Comparison of ENCODE assay signal across 18 mouse cellular contexts in the genomic region with DNA sequence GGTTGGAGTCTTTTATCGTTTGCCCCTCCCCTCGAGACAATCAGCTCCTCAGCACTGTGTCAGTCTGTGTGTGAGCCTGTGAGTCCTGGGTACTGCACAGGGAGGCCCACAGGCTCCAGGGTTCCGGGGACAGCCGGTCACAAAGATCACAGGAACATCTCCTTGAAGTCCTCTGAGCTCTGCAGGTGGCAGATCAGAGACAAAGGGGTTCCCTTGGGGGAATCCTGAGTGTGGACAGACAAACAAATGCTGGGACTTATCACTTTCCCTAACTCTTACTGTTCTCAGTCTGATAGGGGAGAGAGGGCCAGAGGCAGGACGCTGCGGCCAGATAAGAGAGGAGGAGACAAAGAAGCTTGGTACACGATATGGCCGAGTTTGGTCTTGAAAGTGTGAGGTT.
DNase-seq lines count a peak whose midpoint lies in the region; ATAC-seq lines count a peak whose summit lies in the region.
"Had no signal": no experiment of that assay in that cellular context is flagged by ENCODE, and none has a peak within 500 bp of the region (broad histone marks: within the 10 kb centered on the region; RNA-seq: fewer than 3 reads in every experiment).

No protein-coding gene starts in this region.

- peak overlapping the region; percentile 24 for H3K4me2 ChIP-seq in heart, embryonic 11.5 days
- peak overlapping the region; percentile 60 for H3K4me2 ChIP-seq in liver, embryonic 15.5 days
- H3K4me2 ChIP-seq: kidney, embryonic 15.5 days; limb, embryonic 15.5 days had no signal

- peaks cover 18% of the 10 kb centered on the region for H3K4me1 ChIP-seq in heart, embryonic 11.5 days (ENCODE audit: control insufficient read depth, insufficient read depth, low read length)
- peaks cover 48% of the 10 kb centered on the region for H3K4me1 ChIP-seq in liver, embryonic 15.5 days (replicated peaks)
- H3K4me1 ChIP-seq: limb, embryonic 15.5 days had no signal

- no peaks in the 10 kb centered on the region for H3K9me3 ChIP-seq in heart, embryonic 11.5 days (replicated peaks; ENCODE audit: control insufficient read depth, low read length)
- no peaks in the 10 kb centered on the region for H3K9me3 ChIP-seq in liver, embryonic 15.5 days (replicated peaks)
- H3K9me3 ChIP-seq: kidney, embryonic 15.5 days; limb, embryonic 15.5 days had no signal

- 1% methylated on average over 8 of the region's 8 CpGs for WGBS in heart, embryonic 11.5 days (ENCODE audit: insufficient replicate concordance)
- WGBS in liver, embryonic 15.5 days (ENCODE audit: insufficient replicate concordance) = 10% methylated on average over 8 of the region's 8 CpGs

- no peaks in the 10 kb centered on the region for H3K36me3 ChIP-seq in heart, embryonic 11.5 days (ENCODE audit: control insufficient read depth, insufficient read depth, low read length)
- H3K36me3 ChIP-seq in liver, embryonic 15.5 days (replicated peaks) = no peaks in the 10 kb centered on the region
- H3K36me3 ChIP-seq: kidney, embryonic 15.5 days; limb, embryonic 15.5 days had no signal

- no peaks in the 10 kb centered on the region for H3K27me3 ChIP-seq in heart, embryonic 11.5 days (ENCODE audit: control insufficient read depth, insufficient read depth, low read length)
- H3K27me3 ChIP-seq in liver, embryonic 15.5 days = no peaks in the 10 kb centered on the region
- H3K27me3 ChIP-seq: kidney, embryonic 15.5 days; limb, embryonic 15.5 days had no signal

- no peak for DNase-seq in heart, adult 18-20 months
- DNase-seq in MEL-GATA-1-ER (ENCODE audit: extremely low read depth, low read depth) (peak; percentile 81), MN1 (ENCODE audit: low spot score) (no peak)
- DNase-seq in embryo, embryonic 11 days = peak; percentile 11
- DNase-seq in cerebellum, adult 18-20 months = no peak
- DNase-seq: cerebellum, adult 2 months; gastrocnemius, postnatal 25 days; heart, postnatal 10 days; lung, postnatal 4 days; right cerebral cortex, postnatal 4 days; thymus, postnatal 4 days had no signal

- peak; percentile 84 for ATAC-seq in heart, embryonic 11.5 days (replicated peaks; ENCODE audit: insufficient number of reproducible peaks, low FRiP score, low TSS enrichment)
- ATAC-seq in liver, embryonic 15.5 days (ENCODE audit: insufficient read depth) = peak; percentile 89
- ATAC-seq: activated CD4-positive, CD25-positive, alpha-beta regulatory T cell, adult 4 months; midbrain, embryonic 16.5 days had no signal

- peak overlapping the region; percentile 47 for H3K9ac ChIP-seq in heart, embryonic 11.5 days (ENCODE audit: low read depth, low read length)
- H3K9ac ChIP-seq in liver, embryonic 15.5 days = 0 out of 2 replicates have a peak overlapping the region, but pooled peaks have one; percentile 16
- H3K9ac ChIP-seq: kidney, embryonic 15.5 days; limb, embryonic 15.5 days had no signal

- no peak overlapping the region for H3K4me3 ChIP-seq in heart, embryonic 11.5 days (ENCODE audit: low read depth, low read length)
- H3K4me3 ChIP-seq in liver, embryonic 15.5 days (replicated peaks) = no peak overlapping the region; the same call in 1 of the 2 replicates
- H3K4me3 ChIP-seq: kidney, embryonic 15.5 days; layer of hippocampus, adult 2 months; limb, embryonic 15.5 days had no signal

- H3K27ac ChIP-seq in heart, embryonic 11.5 days (ENCODE audit: low read depth, low read length) = peak overlapping the region; percentile 73
- peak overlapping the region; percentile 53 for H3K27ac ChIP-seq in liver, embryonic 15.5 days (replicated peaks)
- H3K27ac ChIP-seq: kidney, embryonic 15.5 days; layer of hippocampus, adult 2 months; limb, embryonic 15.5 days had no signal

Comparison
In these comparisons a context has a peak if more than half of its experiments do, and no peak if none do; other contexts are left out.
1. DNase-seq: peak in MEL-GATA-1-ER (single experiment) and embryo, embryonic 11 days (single experiment); none in heart, adult 18-20 months (0 of 2), MN1 (single experiment) and cerebellum, adult 18-20 months (0 of 2).